Mouse (Mus musculus): ENCODE results near the gene Cd247.

DNA sequence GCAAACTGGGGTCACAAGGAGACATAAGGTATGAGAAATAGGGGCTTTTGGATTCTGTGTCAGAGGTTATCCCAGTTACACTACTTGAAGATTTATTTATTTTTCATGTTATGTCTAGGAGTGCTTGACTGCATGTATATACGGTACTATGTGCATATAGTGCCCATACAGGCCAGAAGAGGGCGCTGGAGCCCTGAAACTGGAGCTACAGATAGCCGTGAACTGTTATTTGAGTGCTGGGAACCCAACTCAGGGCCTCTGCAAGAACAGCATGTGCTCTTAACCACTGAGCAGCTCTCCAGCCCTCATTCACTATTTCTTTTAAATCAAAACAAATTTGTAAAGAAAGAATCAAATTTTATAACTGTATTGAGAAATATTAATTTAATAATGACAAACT is 132.5 kb downstream of the Cd247 start:
- no peak for TF ChIP-seq POLR2A (IDR thresholded peaks at IDR 0.05; ENCODE audit: borderline replicate concordance, low read depth, low read length)
- no peak for TF ChIP-seq CTCF (IDR thresholded peaks at IDR 0.05; ENCODE audit: low read depth, low read length)

Measured in bone marrow macrophage, adult 2 months (primary cell).